Mouse (Mus musculus): ENCODE results near the gene Cped1.

The Cped1 gene

GRCm38 (mm10) chr6:22168388-22168787, 182.7 kb downstream of the Cped1 start:
- no peak for DNase-seq (ENCODE audit: low spot score in 2 of 2)

- no peak for DNase-seq (ENCODE audit: low spot score in 2 of 2)
These were observed 193.1 kb downstream of the Cped1 start for GRCm38 (mm10) chr6:22178721-22179295.

- DNase-seq (ENCODE audit: low spot score in 2 of 2) = peak; percentile 8 to 27
These were observed 194.6 kb downstream of the Cped1 start for GRCm38 (mm10) chr6:22180316-22180715.

- no peak for DNase-seq (ENCODE audit: low spot score in 2 of 2)
These were observed 201.3 kb downstream of the Cped1 start for GRCm38 (mm10) chr6:22186967-22187366.

- no peak for DNase-seq (ENCODE audit: low spot score in 2 of 2)
These were observed 203.9 kb downstream of the Cped1 start for GRCm38 (mm10) chr6:22189346-22190335.

GRCm38 (mm10) chr6:22198603-22199002, 212.9 kb downstream of the Cped1 start:
- no peak for DNase-seq (ENCODE audit: low spot score in 2 of 2)

- no peak for DNase-seq (ENCODE audit: low spot score in 2 of 2)
These were observed 213.8 kb downstream of the Cped1 start for GRCm38 (mm10) chr6:22199473-22199872.

- DNase-seq (ENCODE audit: low spot score in 2 of 2) = no peak
These were observed 214.4 kb downstream of the Cped1 start for GRCm38 (mm10) chr6:22200133-22200532.

GRCm38 (mm10) chr6:22201879-22202278, 216.2 kb downstream of the Cped1 start:
- no peak for DNase-seq (ENCODE audit: low spot score in 2 of 2)

GRCm38 (mm10) chr6:22205030-22205750, 219.5 kb downstream of the Cped1 start:
- DNase-seq (ENCODE audit: low spot score in 2 of 2) = no peak

- no peak for DNase-seq (ENCODE audit: low spot score in 2 of 2)
These were observed 220.0 kb downstream of the Cped1 start for GRCm38 (mm10) chr6:22205751-22206121.

- no peak for DNase-seq (ENCODE audit: low spot score in 2 of 2)
These were observed 220.5 kb downstream of the Cped1 start for GRCm38 (mm10) chr6:22206179-22206578.

- DNase-seq (ENCODE audit: low spot score in 2 of 2) = no peak
These were observed 221.0 kb downstream of the Cped1 start for GRCm38 (mm10) chr6:22206630-22207293.

- no peak for DNase-seq (ENCODE audit: low spot score in 2 of 2)
These were observed 226.4 kb downstream of the Cped1 start for GRCm38 (mm10) chr6:22212158-22212557.

- no peak for DNase-seq (ENCODE audit: low spot score in 2 of 2)
These were observed 227.5 kb downstream of the Cped1 start for GRCm38 (mm10) chr6:22213187-22213586.

GRCm38 (mm10) chr6:22213813-22214212, 228.1 kb downstream of the Cped1 start:
- no peak for DNase-seq (ENCODE audit: low spot score in 2 of 2)

GRCm38 (mm10) chr6:22214665-22215064, 228.9 kb downstream of the Cped1 start:
- DNase-seq (ENCODE audit: low spot score in 2 of 2) = no peak

GRCm38 (mm10) chr6:22216276-22216973, 230.7 kb downstream of the Cped1 start:
- DNase-seq (ENCODE audit: low spot score in 2 of 2) = no peak

GRCm38 (mm10) chr6:22221134-22221533, 235.4 kb downstream of the Cped1 start:
- DNase-seq (ENCODE audit: low spot score in 2 of 2) = no peak

GRCm38 (mm10) chr6:22222087-22222486, 236.4 kb downstream of the Cped1 start:
- DNase-seq (ENCODE audit: low spot score in 2 of 2) = no peak

- DNase-seq (ENCODE audit: low spot score in 2 of 2) = no peak
These were observed 237.2 kb downstream of the Cped1 start for GRCm38 (mm10) chr6:22222947-22223346.
